Mouse (Mus musculus) liver, adult 2 months (tissue): Measurements from ENCODE around the gene Fbxl22. TPM values are rescaled to one million over a fixed set of nuclear protein-coding genes. Genes with fewer than 3 reads are reported as not detected.

Source experiments
- DNase-seq: peaks from one replicate; pipeline ENCODE4 v3.0.0-alpha.2; 2011; ENCODE audit warnings: low read depth, low spot score; ENCODE audit errors: extremely low read depth
- H3K27ac ChIP-seq: fragments of 200-500 bp; replicated peaks from 2 replicates; pipeline ENCODE4 v1.5.1; 2012; ENCODE audit warnings: low read depth, mild to moderate bottlenecking, control low read depth, inconsistent platforms, low read length; ENCODE audit not compliant: insufficient read depth
- H3K27me3 ChIP-seq: fragments of 200-500 bp; 2 replicates; pipeline ENCODE4 v1.6.1; 2012; ENCODE audit warnings: mild to moderate bottlenecking, moderate library complexity, low read length, inconsistent platforms; ENCODE audit not compliant: control insufficient read depth, insufficient read depth
- H3K36me3 ChIP-seq: fragments of 200-500 bp; 2 replicates; pipeline ENCODE4 v1.6.1; 2012; ENCODE audit warnings: low read length, inconsistent platforms; ENCODE audit not compliant: control insufficient read depth, insufficient read depth
- H3K4me1 ChIP-seq: fragments of 200-500 bp; 2 replicates; pipeline ENCODE4 v1.6.1; 2011; ENCODE audit warnings: low read length; ENCODE audit not compliant: control insufficient read depth, insufficient read depth
- H3K4me3 ChIP-seq: fragments of 200-500 bp; 2 replicates; pipeline ENCODE4 v1.5.1; 2011; ENCODE audit warnings: low read depth, mild to moderate bottlenecking, control low read depth, low read length, moderate library complexity; ENCODE audit not compliant: insufficient read depth
- H3K79me2 ChIP-seq: fragments of 200-500 bp; 2 replicates; pipeline ENCODE4 v1.6.1; 2012; ENCODE audit warnings: inconsistent platforms, mild to moderate bottlenecking, low read length, moderate library complexity; ENCODE audit not compliant: control insufficient read depth, insufficient read depth
- H3K9ac ChIP-seq: fragments of 200-500 bp; 2 replicates; pipeline ENCODE4 v1.6.1; 2012; ENCODE audit warnings: low read depth, mild to moderate bottlenecking, control low read depth, inconsistent platforms, low read length
- CTCF ChIP-seq: fragments of 200-500 bp; IDR thresholded peaks from 2 replicates; pipeline ENCODE4 v1.5.1; 2011; ENCODE audit warnings: low read depth, low read length, control low read depth
- POLR2A ChIP-seq: fragments of 200-500 bp; IDR thresholded peaks from 2 replicates; pipeline ENCODE4 v1.6.1; 2011; ENCODE audit warnings: low read length, control low read depth; ENCODE audit not compliant: insufficient read depth; ENCODE audit errors: extremely low read depth
- WGBS: fragments of 180-500 bp; shearing (Covaris S2); methylation state at CpG from one replicate; pipeline ENCODE4 v1.1.7; 2018; 5-methylcytosine and 5-hydroxymethylcytosine counted together
- polyA plus RNA-seq: library from polyadenylated mRNA; depleted of rRNA; stranded (reverse); fragments of >200 nt; gene quantifications from 2 replicates; pipeline ENCODE4 v1.2.3, GENCODE M21; 2012
- total RNA-seq: library from RNA; depleted of rRNA; stranded (reverse); fragments of >200 nt; gene quantifications from 2 replicates; pipeline ENCODE4 v1.2.3, GENCODE M21; 2014

The Fbxl22 gene
- total and polyA plus RNA-seq, 2 experiments, result 0.18 to 0.39 TPM

GRCm38 (mm10) chr9:66506011-66506410 is 8.4 kb downstream of the Fbxl22 start:
- H3K4me1 ChIP-seq, result peaks cover 6% of the 10 kb centered on the region
- no peak overlapping the region for H3K27ac ChIP-seq
- H3K36me3 ChIP-seq, result peaks cover 19% of the 10 kb centered on the region
- 89% methylated on average over 4 of the region's 4 CpGs for WGBS
- H3K4me3 ChIP-seq, result no peak overlapping the region
- H3K9ac ChIP-seq, result no peak overlapping the region
- TF ChIP-seq POLR2A, result no peak
- TF ChIP-seq CTCF, result no peak
- no peaks in the 10 kb centered on the region for H3K79me2 ChIP-seq
- H3K27me3 ChIP-seq, result no peaks in the 10 kb centered on the region
- no peak for DNase-seq

- Histone ChIP-seq H3K79me2 (no peaks in the 10 kb centered on the region), H3K27ac (no peak overlapping the region), H3K9ac (no peak overlapping the region), H3K36me3 (peaks cover 26% of the 10 kb centered on the region), H3K4me1 (0 out of 2 replicates have a peak, but pooled peaks cover 2% of the 10 kb centered on the region), H3K27me3 (no peaks in the 10 kb centered on the region), H3K4me3 (no peak overlapping the region)
- DNase-seq, result no peak
- 82% methylated on average over 9 of the region's 9 CpGs for WGBS
- no peak for TF ChIP-seq POLR2A
- no peak for TF ChIP-seq CTCF
Observed at GRCm38 (mm10) chr9:66505141-66505917, 9.1 kb downstream of the Fbxl22 start.

GRCm38 (mm10) chr9:66504518-66504917 is 9.9 kb downstream of the Fbxl22 start:
- Histone ChIP-seq H3K4me3 (no peak overlapping the region), H3K27me3 (no peaks in the 10 kb centered on the region), H3K36me3 (peaks cover 30% of the 10 kb centered on the region), H3K79me2 (no peaks in the 10 kb centered on the region), H3K9ac (no peak overlapping the region), H3K27ac (no peak overlapping the region), H3K4me1 (no peaks in the 10 kb centered on the region)
- WGBS, result 93% methylated on average over 13 of the region's 13 CpGs
- no peak for DNase-seq
- TF ChIP-seq CTCF (no peak), POLR2A (no peak)

GRCm38 (mm10) chr9:66503879-66504411 is 10.4 kb downstream of the Fbxl22 start:
- no peak for TF ChIP-seq CTCF
- no peak for TF ChIP-seq POLR2A
- no peak overlapping the region for H3K9ac ChIP-seq
- no peak overlapping the region for H3K27ac ChIP-seq
- H3K27me3 ChIP-seq, result no peaks in the 10 kb centered on the region
- WGBS, result 95% methylated on average over 4 of the region's 4 CpGs
- H3K4me3 ChIP-seq, result no peak overlapping the region
- DNase-seq, result no peak
- no peaks in the 10 kb centered on the region for H3K79me2 ChIP-seq
- H3K36me3 ChIP-seq, result peaks cover 31% of the 10 kb centered on the region
- no peaks in the 10 kb centered on the region for H3K4me1 ChIP-seq

GRCm38 (mm10) chr9:66501248-66501647 is 13.1 kb downstream of the Fbxl22 start:
- H3K4me1 ChIP-seq, result no peaks in the 10 kb centered on the region
- no peaks in the 10 kb centered on the region for H3K27me3 ChIP-seq
- no peak overlapping the region for H3K4me3 ChIP-seq
- H3K79me2 ChIP-seq, result no peaks in the 10 kb centered on the region
- no peak overlapping the region for H3K27ac ChIP-seq
- TF ChIP-seq CTCF (no peak), POLR2A (no peak)
- WGBS, result 89% methylated on average over 2 of the region's 2 CpGs
- no peak overlapping the region for H3K9ac ChIP-seq
- no peak for DNase-seq
- peaks cover 51% of the 10 kb centered on the region for H3K36me3 ChIP-seq

- H3K4me3 ChIP-seq, result no peak overlapping the region
- no peaks in the 10 kb centered on the region for H3K4me1 ChIP-seq
- H3K27ac ChIP-seq, result no peak overlapping the region
- H3K27me3 ChIP-seq, result no peaks in the 10 kb centered on the region
- no peak for TF ChIP-seq POLR2A
- no peak for TF ChIP-seq CTCF
- no peaks in the 10 kb centered on the region for H3K79me2 ChIP-seq
- no peak overlapping the region for H3K9ac ChIP-seq
- DNase-seq, result no peak
- H3K36me3 ChIP-seq, result peaks cover 70% of the 10 kb centered on the region
Observed at GRCm38 (mm10) chr9:66493992-66494391, 20.4 kb downstream of the Fbxl22 start.
